Mouse (Mus musculus): ENCODE results near the gene Cacna1c.

The Cacna1c gene

GRCm38 (mm10) chr6:119088381-119088780 lies 107.8 kb downstream of the Cacna1c start:
- DNase-seq = no peak

GRCm38 (mm10) chr6:119087919-119088318 lies 108.3 kb downstream of the Cacna1c start:
- no peak for DNase-seq

- DNase-seq = no peak
These were observed 110.4 kb downstream of the Cacna1c start for GRCm38 (mm10) chr6:119085789-119086188.

- DNase-seq = no peak
These were observed 111.7 kb downstream of the Cacna1c start for GRCm38 (mm10) chr6:119084532-119084931.

GRCm38 (mm10) chr6:119083559-119083958 lies 112.7 kb downstream of the Cacna1c start:
- no peak for DNase-seq

GRCm38 (mm10) chr6:119082662-119083061 lies 113.6 kb downstream of the Cacna1c start:
- no peak for DNase-seq

GRCm38 (mm10) chr6:119081650-119082049 lies 114.6 kb downstream of the Cacna1c start:
- DNase-seq = no peak

GRCm38 (mm10) chr6:119079626-119080025 lies 116.6 kb downstream of the Cacna1c start:
- DNase-seq = no peak

- DNase-seq = no peak
These were observed 117.3 kb downstream of the Cacna1c start for GRCm38 (mm10) chr6:119078912-119079311.

- DNase-seq = no peak
These were observed 119.0 kb downstream of the Cacna1c start for GRCm38 (mm10) chr6:119077231-119077630.

- no peak for DNase-seq
These were observed 122.7 kb downstream of the Cacna1c start for GRCm38 (mm10) chr6:119073419-119074071.

GRCm38 (mm10) chr6:119072772-119073171 lies 123.4 kb downstream of the Cacna1c start:
- no peak for DNase-seq

- DNase-seq = no peak
These were observed 125.4 kb downstream of the Cacna1c start for GRCm38 (mm10) chr6:119070771-119071170.

GRCm38 (mm10) chr6:119070351-119070750 lies 125.9 kb downstream of the Cacna1c start:
- no peak for DNase-seq

GRCm38 (mm10) chr6:119069145-119069544 lies 127.1 kb downstream of the Cacna1c start:
- no peak for DNase-seq

- DNase-seq = no peak
These were observed 127.6 kb downstream of the Cacna1c start for GRCm38 (mm10) chr6:119068650-119069049.

- DNase-seq = no peak
These were observed 131.3 kb downstream of the Cacna1c start for GRCm38 (mm10) chr6:119064961-119065360.

- no peak for DNase-seq
These were observed 131.8 kb downstream of the Cacna1c start for GRCm38 (mm10) chr6:119064430-119064829.

- no peak for DNase-seq
These were observed 133.5 kb downstream of the Cacna1c start for GRCm38 (mm10) chr6:119062695-119063094.

- no peak for DNase-seq
These were observed 137.3 kb downstream of the Cacna1c start for GRCm38 (mm10) chr6:119058896-119059295.

GRCm38 (mm10) chr6:119058461-119058860 lies 137.8 kb downstream of the Cacna1c start:
- DNase-seq = no peak

GRCm38 (mm10) chr6:119057076-119057479 lies 139.1 kb downstream of the Cacna1c start:
- DNase-seq = no peak

- DNase-seq = no peak
These were observed 143.4 kb downstream of the Cacna1c start for GRCm38 (mm10) chr6:119052801-119053200.

GRCm38 (mm10) chr6:119052366-119052765 lies 143.9 kb downstream of the Cacna1c start:
- DNase-seq = no peak

GRCm38 (mm10) chr6:119051721-119052120 lies 144.5 kb downstream of the Cacna1c start:
- no peak for DNase-seq
